Mouse (Mus musculus): ENCODE results near the gene Ginm1. TPM values are rescaled to one million over a fixed set of nuclear protein-coding genes. Genes with fewer than 3 reads are reported as not detected.
"Not testable (repeated sequence)": the region's sequence is repeated elsewhere in the genome, so short reads cannot be mapped to it uniquely, and the experiment has no call there.

Ginm1 gene
- polyA plus RNA-seq, 1 experiment from 2014 or later: 85.6 TPM

DNA sequence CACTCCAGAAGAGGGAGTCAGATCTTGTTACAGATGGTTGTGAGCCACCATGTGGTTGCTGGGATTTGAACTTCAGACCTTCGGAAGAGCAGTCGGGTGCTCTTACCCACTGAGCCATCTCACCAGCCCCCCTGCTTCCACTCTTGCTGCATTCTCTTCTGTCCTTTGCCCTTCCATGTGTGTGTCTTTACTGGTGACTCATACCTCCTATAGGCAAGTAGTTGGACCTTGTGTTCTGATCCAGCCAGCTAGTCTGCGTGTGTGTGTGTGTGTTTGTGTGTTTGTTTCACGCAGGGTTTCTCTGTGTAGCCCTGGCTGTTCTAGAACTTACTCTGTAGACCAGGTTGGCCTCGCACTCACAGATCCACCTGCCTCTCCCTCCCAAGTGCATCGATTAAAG, 47.1 kb downstream of the Ginm1 start:
- not testable (repeated sequence) for H3K4me3 ChIP-seq (replicated peaks); ATAC-seq (ENCODE audit: insufficient read depth, low FRiP score, low read depth); H3K27me3 ChIP-seq (replicated peaks); H3K9ac ChIP-seq; H3K9me3 ChIP-seq; H3K27ac ChIP-seq; H3K4me1 ChIP-seq; H3K4me2 ChIP-seq
- WGBS: 92% methylated on average over 6 of the region's 6 CpGs
- peaks cover 33% of the 10 kb centered on the region for H3K36me3 ChIP-seq

DNA sequence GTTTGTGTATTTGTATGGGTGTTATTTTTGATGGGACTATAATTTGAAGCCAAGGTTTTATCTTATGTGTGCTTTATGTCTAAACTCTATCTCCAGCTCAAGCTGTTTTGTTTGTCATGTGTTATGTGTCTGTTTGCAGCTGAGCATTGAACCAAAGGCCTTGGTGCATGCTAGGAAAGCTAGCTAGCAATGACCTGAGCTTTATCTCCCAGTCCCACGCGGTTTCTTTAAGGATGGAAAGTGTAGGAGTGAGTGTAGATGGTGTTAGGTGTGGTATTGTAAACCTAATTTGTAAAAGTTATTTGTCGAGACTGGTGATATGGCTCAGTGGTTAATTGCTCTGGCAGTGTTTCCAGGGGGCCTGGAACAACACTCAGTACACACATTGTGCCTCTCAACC, 54.7 kb downstream of the Ginm1 start:
- Histone ChIP-seq H3K9ac (no peak overlapping the region), H3K4me3 (replicated peaks) (no peak overlapping the region), H3K36me3 (peaks cover 7% of the 10 kb centered on the region), H3K27me3 (replicated peaks) (no peaks in the 10 kb centered on the region), H3K4me1 (no peaks in the 10 kb centered on the region), H3K27ac (no peak overlapping the region), H3K9me3 (no peaks in the 10 kb centered on the region), H3K4me2 (no peak overlapping the region)
- WGBS: 60% methylated on average over 3 of the region's 3 CpGs
- no peak for ATAC-seq (ENCODE audit: insufficient read depth, low FRiP score, low read depth)

DNA sequence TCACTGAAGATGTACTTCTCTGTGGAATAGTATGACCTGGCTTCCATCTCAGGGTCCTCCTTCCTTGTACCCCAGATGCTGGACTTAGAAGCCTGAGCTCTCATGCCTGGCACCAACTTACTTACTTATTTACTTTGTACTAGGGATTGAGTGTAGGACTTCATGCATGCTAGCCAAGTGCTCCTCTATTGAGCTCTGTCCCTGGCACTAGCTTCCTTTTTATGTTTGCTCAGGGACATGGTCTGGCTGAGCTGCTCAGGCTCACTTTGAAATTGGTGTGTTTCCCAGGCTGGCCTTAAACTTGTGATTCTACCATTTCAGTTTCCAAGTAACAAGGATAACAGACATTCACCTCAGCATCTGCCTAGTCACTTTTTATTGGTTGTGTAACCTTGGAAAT, 55.5 kb downstream of the Ginm1 start:
- Histone ChIP-seq H3K4me2 (no peak overlapping the region), H3K36me3 (0 out of 2 replicates have a peak, but pooled peaks cover 4% of the 10 kb centered on the region), H3K9me3 (no peaks in the 10 kb centered on the region), H3K4me3 (replicated peaks) (no peak overlapping the region), H3K9ac (no peak overlapping the region), H3K27ac (no peak overlapping the region), H3K4me1 (no peaks in the 10 kb centered on the region), H3K27me3 (replicated peaks) (no peaks in the 10 kb centered on the region)
- ATAC-seq (ENCODE audit: insufficient read depth, low FRiP score, low read depth): no peak

DNA sequence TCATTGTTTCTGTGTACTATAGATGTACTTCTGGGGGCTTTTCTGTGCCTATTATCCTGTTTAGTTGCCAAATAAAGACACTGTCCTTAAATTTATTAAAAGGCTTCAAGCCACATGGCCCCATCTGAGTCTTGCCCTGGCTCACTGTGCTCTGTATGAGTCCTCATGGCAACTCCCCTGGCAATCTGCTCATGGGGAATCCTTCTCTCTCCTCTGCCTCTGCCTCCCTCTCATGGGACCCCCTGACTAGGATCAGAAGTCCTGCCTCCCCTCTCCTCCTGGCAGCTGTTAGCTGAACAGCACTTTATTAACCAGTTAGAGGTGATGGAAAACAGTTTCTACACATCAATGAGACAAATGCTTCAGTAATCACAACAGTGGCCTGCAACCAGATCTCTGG, 61.0 kb downstream of the Ginm1 start:
- H3K36me3 ChIP-seq: no peaks in the 10 kb centered on the region
- no peaks in the 10 kb centered on the region for H3K27me3 ChIP-seq (replicated peaks)
- H3K9ac ChIP-seq: no peak overlapping the region
- no peak overlapping the region for H3K27ac ChIP-seq
- no peak overlapping the region for H3K4me3 ChIP-seq (replicated peaks)
- H3K9me3 ChIP-seq: no peaks in the 10 kb centered on the region
- no peak for ATAC-seq (ENCODE audit: insufficient read depth, low FRiP score, low read depth)
- H3K4me2 ChIP-seq: no peak overlapping the region
- no peaks in the 10 kb centered on the region for H3K4me1 ChIP-seq

DNA sequence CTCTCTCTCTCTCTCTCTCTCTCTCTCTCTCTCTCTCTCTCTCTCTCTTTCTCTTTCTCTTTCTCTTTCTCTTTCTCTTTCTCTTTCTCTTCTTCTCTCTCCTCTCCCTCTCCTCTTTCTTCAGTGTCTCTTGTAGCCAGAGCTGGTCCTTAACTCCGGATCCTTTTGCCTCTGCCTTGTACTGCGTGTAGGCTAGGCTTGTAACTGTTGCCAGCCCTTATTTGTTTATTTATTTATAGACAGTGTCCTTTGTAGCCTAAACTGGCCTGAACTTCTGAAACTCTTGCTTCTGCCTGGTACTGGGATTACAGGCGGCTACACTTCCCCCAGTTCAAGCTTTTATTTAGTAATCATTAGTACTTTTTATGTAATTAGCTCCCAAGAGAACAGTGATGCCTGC, 65.6 kb downstream of the Ginm1 start:
- WGBS: 10% methylated on average over 3 of the region's 3 CpGs
- Histone ChIP-seq H3K9me3 (no peaks in the 10 kb centered on the region), H3K27ac (no peak overlapping the region), H3K9ac (no peak overlapping the region), H3K36me3 (no peaks in the 10 kb centered on the region), H3K4me1 (0 out of 2 replicates have a peak, but pooled peaks cover 3% of the 10 kb centered on the region), H3K27me3 (replicated peaks) (no peaks in the 10 kb centered on the region), H3K4me2 (peak overlapping the region; percentile 68), H3K4me3 (replicated peaks) (peak overlapping the region; percentile 72)
- ATAC-seq (ENCODE audit: insufficient read depth, low FRiP score, low read depth): no peak

DNA sequence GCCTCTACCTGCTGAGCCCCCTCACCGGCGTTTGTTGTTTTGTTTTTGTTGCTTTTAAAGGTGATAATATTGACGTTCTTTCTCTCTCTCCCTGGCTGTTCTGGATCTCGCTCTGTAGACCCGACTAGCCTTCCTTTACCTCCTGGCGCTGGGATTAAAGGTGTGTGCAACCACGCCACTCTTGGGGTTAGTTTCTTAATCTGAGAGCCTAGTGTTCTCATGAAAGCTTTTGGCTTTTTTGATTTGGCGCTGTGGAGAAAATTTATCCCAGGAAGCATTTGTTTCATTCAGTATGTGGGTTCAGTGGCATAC, 66.2 kb downstream of the Ginm1 start:
- H3K27me3 ChIP-seq (replicated peaks): no peaks in the 10 kb centered on the region

DNA sequence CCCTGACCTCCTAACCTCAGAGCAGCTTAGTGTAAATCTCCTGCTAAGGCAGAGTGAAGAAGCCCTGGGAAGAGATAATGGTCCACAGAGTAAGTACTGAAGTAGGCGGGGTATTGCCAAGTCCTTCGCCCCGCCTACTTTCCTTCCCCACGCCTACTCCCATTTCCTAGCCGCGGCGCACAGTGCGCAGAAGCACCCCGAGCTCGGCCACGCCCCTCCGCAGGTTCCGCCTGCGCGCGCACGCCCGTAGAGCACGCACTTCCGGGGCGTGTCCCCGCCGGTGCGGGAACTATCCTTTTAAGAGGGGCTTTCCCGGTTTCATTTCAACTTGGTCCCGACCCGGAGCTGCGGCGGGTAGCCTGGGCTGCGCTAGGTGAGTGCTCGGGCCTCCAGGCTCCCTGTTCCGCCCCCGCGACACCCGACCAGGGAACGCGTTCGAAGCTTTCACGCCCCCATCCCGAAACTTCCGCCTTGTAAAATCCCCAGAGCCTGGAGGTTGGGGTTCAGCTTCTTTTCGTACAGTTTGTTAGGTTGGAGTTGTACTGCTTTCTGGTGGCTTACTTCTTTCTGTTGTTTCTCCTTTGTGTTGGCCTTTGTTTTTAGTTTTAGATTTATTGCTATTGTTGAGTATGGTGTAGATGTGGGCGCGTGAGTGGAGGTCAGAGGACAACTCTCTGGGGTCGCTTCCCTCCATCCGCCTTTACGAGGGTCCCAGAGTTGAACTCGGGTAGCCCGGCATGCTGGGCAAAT, 66.7 kb downstream of the Ginm1 start, which contains the start of gene Katna1:
Gene Katna1, plus strand, starts transcription at position 250 of the 750 bp plus-strand sequence.
- H3K9ac ChIP-seq: peak within 1 kb of the TSS; percentile 76
- peak within 1 kb of the TSS; percentile 74 for H3K27ac ChIP-seq
- H3K36me3 ChIP-seq: no peaks in the 10 kb centered on the region
- H3K9me3 ChIP-seq: no peaks in the 10 kb centered on the region
- 0 out of 2 replicates have a peak, but pooled peaks cover 3% of the 10 kb centered on the region for H3K4me1 ChIP-seq
- H3K4me3 ChIP-seq (replicated peaks): peak within 1 kb of the TSS; percentile 72
- WGBS: 0% methylated on average over 49 of the region's 49 CpGs
- H3K27me3 ChIP-seq (replicated peaks): no peaks in the 10 kb centered on the region
- H3K4me2 ChIP-seq: peak within 1 kb of the TSS; percentile 68
- ATAC-seq (ENCODE audit: insufficient read depth, low FRiP score, low read depth): peak; percentile 97

More for the DNA sequence above, 66.2 kb downstream of the Ginm1 start:
- under 1% methylated on average over 8 of the region's 8 CpGs for WGBS
- no peak for ATAC-seq (ENCODE audit: insufficient read depth, low FRiP score, low read depth)
- peak overlapping the region; percentile 68 for H3K4me2 ChIP-seq
- H3K4me1 ChIP-seq: 0 out of 2 replicates have a peak, but pooled peaks cover 3% of the 10 kb centered on the region
- no peaks in the 10 kb centered on the region for H3K36me3 ChIP-seq
- no peaks in the 10 kb centered on the region for H3K9me3 ChIP-seq
- peak overlapping the region; percentile 74 for H3K27ac ChIP-seq
- peak overlapping the region; percentile 76 for H3K9ac ChIP-seq
- peak overlapping the region; percentile 72 for H3K4me3 ChIP-seq (replicated peaks)

Small RNA genes lying within 50 kb of the gene (microRNA-seq; reads per million reads assigned to microRNA genes)
- gene Mir5104: 2.3 reads per million, percentile 6 among the genes with 10 or more reads in this experiment

Other genes with a start within 250 kb of the Ginm1 start
- 5.6 and 6.2 TPM in 2 replicates for gene Lrp11, start 203.0 kb downstream of the Ginm1 start, polyA plus RNA-seq (2015; fragmentation: Nextera tagmentation; extraction: Ambion mirVana)
- 44.9 and 48.7 TPM in 2 replicates for gene Nup43, start 125.3 kb downstream of the Ginm1 start, polyA plus RNA-seq (2015; fragmentation: Nextera tagmentation; extraction: Ambion mirVana)
- gene Pcmt1, start 111.7 kb downstream of the Ginm1 start, polyA plus RNA-seq (2015; fragmentation: Nextera tagmentation; extraction: Ambion mirVana): 105 and 110 TPM in 2 replicates
- 8.4 and 8.5 TPM in 2 replicates for gene Lats1, start 111.6 kb downstream of the Ginm1 start, polyA plus RNA-seq (2015; fragmentation: Nextera tagmentation; extraction: Ambion mirVana)
- gene Katna1, start 66.8 kb downstream of the Ginm1 start, polyA plus RNA-seq (2015; fragmentation: Nextera tagmentation; extraction: Ambion mirVana): 50.9 and 59.5 TPM in 2 replicates
- 37.7 and 37.9 TPM in 2 replicates for gene Ppil4, start 67 bp upstream of the Ginm1 start, polyA plus RNA-seq (2015; fragmentation: Nextera tagmentation; extraction: Ambion mirVana)
- 0.35 and 0.53 TPM in 2 replicates for gene Zc3h12d, start 39.6 kb upstream of the Ginm1 start, polyA plus RNA-seq (2015; fragmentation: Nextera tagmentation; extraction: Ambion mirVana)
- 17.1 and 18.8 TPM in 2 replicates for gene Tab2, start 163.4 kb upstream of the Ginm1 start, polyA plus RNA-seq (2015; fragmentation: Nextera tagmentation; extraction: Ambion mirVana)

Measured in stomach, embryonic 15.5 days (tissue).